Mouse (Mus musculus) cerebellum, adult 11 months (tissue): ENCODE data around the gene Cradd.

Source experiments
- DNase-seq: peaks from one replicate; pipeline ENCODE4 v3.0.0; 2022

Gene Cradd

DNA sequence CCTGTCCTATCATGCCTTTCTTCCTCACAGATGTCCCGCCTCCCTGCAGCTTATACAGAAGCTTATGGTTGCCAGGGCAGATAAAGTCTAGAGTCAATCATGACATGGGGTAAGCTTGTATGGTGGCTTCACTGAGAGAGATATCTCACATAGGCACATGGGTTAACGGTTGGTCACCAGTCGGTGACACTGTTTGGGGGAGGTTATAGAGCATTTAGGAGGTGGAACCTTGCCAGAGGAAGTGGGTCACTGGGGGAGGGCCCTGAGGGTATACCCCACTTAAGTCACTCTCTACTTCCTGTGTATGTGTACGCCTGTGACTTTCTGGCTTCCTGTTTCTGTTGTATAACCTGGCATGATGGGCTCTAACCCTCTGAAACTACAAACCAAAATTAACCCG lies 128.2 kb downstream of the Cradd start:
- DNase-seq = no peak

DNA sequence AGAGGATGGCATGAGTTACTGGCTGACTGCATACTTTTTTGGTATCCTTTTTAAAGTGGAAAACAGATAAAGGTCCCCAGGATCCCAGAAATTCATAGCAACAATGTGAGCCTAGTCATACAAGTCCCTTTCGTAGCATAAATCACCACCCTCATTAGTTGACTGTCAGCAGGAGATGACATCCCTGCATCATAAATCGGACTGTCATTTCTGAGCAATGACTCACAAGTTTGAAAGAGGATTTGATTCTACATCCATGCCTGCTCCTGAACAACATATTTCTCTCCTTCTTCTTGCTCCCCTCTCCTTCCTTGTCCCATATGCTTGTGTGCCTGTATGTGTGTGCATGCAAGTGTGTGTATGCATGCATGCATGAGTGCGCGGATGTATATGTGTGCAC lies 129.2 kb downstream of the Cradd start:
- no peak for DNase-seq

DNA sequence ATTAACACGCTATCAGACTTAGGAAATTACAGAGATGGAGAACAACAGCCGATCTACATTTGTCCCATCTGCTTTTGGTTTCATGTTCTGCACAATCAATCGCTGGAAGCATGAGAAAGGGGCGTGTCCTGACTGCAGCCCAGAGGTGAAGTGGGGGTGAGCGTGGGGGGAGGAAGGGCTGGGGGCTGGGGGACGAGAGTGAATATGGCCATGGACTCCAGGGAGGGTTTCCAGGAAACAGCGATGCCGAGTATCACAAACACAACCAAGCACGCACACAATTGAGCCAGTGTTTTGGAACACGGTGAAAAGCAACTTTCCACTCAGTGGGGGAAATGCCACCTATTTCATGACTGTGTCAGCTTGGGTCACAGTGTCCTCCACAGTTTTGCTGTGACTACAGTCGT lies 130.1 kb downstream of the Cradd start:
- no peak for DNase-seq

- DNase-seq = no peak
These were observed 132.1 kb downstream of the Cradd start for GRCm38 (mm10) chr10:95191881-95192280.

DNA sequence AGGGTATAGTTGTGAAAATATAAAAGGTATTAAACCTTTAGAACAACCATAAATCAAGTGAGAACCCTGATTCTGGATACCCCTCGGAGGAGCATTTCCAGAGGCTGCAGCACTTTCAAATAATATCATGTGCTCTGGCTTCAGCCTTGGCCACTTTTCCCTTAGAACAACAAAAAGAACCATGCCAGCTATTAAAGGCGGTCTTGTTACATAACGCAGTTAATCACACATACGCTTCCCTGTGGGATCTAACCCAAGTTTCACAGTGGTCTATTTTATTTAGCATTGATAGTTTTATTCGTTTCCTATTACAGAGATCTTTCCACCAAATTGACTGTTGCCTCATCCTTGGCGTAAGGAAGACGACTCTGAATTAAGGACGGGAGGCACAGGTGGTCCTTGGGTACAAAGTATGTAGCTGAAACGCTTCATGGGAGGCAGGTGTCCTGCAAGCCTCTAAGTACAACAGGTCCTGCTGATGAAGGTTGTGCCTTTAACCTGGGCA lies 132.7 kb downstream of the Cradd start:
- no peak for DNase-seq

- no peak for DNase-seq
These were observed 134.3 kb downstream of the Cradd start for GRCm38 (mm10) chr10:95189550-95190211.

DNA sequence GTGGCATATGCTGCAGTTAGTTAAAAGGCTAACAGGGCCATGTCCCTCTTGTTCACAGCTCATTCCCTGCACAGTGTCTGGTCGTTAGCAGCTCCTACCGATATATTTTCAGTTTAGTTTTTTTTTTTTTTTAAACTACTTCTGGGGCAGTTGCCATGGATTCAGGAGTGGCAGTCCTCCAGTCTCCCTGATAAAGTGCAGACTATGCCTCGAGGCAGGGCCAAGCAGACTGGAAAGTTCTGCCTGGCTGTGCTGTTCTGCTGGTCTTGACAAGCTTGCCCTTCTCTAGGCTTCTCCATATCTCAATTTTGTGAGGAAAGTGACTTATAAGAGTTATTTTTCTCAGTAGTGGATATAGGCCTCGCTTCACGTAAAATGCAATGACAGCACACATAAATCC lies 139.7 kb downstream of the Cradd start:
- DNase-seq = no peak

- DNase-seq = peak; percentile 35
These were observed 140.9 kb downstream of the Cradd start for GRCm38 (mm10) chr10:95183051-95183450.

DNA sequence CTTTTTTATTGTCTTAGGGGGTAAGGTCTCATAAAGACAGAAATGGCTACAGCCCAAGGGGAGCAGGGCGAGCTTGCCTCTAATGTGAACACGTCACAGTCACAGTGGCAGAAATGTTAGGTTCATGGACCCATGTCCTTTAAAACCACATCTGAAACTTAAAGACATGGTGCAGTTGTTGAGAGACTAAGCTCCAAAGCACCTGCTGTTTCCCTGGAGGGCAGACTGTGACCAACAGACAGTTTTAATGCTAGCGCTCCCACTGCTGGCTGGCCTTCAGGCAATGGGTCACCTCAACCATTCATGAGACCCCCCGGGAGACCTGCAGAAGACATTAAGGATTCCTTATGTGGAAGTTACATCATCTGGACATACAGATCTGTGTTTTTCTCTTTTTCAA lies 141.5 kb downstream of the Cradd start:
- DNase-seq = no peak

GRCm38 (mm10) chr10:95181553-95181952 lies 142.4 kb downstream of the Cradd start:
- no peak for DNase-seq

- DNase-seq = no peak
These were observed 143.0 kb downstream of the Cradd start for GRCm38 (mm10) chr10:95180900-95181299.

DNA sequence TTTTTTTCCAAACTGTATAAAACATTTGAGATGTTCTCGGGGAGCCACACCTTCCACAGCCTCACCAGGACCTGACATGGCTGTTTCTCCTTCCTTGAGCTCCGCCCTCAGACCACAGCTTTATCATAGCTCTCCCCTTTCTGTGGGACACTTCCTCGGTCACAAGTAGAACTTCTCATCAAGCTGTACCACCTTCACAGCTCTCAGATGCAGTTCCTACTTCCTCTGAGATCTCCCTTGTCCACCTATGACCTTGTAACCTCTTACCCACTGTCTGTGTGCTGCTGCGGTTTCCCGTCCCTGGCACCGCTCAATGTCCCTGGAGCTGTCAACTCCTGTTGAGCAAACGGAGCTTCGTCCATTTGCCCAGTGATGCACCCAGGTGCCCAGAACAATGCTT lies 143.8 kb downstream of the Cradd start:
- DNase-seq = no peak

DNA sequence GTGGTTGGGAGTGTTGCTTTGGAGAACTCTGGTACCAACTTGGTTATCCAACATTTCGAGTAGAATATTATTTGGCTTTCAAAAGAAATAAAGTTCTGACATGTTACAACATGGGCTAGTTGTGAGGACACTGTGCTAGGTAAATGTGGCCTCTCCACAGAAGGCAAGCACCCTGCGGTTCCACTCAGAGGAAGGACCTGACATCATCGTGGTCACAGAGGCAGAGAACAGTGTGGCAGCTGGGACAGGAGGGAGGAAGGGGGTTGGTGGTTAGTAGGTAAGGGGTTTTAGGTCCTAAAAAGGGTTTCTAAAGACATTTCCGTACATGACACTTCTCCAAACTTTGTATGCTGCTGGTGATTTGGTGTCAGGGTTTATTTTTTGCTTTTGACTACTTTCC lies 145.1 kb downstream of the Cradd start:
- no peak for DNase-seq

GRCm38 (mm10) chr10:95175423-95176120 lies 148.4 kb downstream of the Cradd start:
- no peak for DNase-seq

DNA sequence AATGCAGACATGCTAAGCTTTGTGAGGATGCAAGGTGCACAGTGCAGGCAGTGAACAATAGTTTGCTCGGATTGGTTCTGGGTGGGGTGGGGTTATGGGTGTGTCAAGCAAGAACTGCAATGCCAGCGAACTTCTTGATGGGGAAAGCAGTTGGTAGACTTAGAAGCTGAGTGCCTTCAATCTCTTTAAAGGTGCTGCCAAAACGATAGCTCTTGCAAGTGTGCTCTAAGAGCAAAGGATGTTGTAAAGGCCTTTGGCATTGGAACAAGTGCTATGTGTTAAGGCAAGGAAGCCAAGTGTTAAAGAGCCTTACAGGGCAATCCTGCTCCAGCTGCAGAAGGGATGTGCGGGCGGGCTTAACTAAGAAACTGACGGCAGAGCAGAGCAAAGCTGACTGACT lies 149.7 kb downstream of the Cradd start:
- no peak for DNase-seq

- DNase-seq = no peak
These were observed 153.1 kb downstream of the Cradd start for GRCm38 (mm10) chr10:95170721-95171354.

DNA sequence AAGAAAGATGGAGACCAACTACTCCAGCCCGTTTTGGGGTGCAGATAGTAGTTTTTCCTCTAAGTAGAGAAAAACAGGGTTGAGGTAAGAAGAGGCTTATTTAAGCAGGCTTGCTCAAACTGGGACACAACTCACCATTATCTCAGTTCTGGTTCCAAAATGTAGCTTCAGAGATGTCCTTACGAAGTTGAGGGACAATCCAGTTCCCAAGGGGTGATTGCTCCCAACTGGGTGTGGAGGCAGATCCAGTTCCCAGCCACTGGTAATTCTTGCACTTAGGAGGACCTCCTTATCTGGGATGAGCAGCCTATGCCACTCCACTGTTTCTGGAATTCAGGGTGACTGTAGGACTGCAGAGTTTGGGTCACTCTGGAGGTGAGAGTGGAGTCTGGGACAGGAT lies 159.0 kb downstream of the Cradd start:
- DNase-seq = no peak

GRCm38 (mm10) chr10:95162691-95163374 lies 161.1 kb downstream of the Cradd start:
- no peak for DNase-seq

- DNase-seq = no peak
These were observed 164.2 kb downstream of the Cradd start for GRCm38 (mm10) chr10:95159675-95160256.

- no peak for DNase-seq
These were observed 167.5 kb downstream of the Cradd start for GRCm38 (mm10) chr10:95156410-95156809.

GRCm38 (mm10) chr10:95154675-95155074 lies 169.3 kb downstream of the Cradd start:
- DNase-seq = no peak

DNA sequence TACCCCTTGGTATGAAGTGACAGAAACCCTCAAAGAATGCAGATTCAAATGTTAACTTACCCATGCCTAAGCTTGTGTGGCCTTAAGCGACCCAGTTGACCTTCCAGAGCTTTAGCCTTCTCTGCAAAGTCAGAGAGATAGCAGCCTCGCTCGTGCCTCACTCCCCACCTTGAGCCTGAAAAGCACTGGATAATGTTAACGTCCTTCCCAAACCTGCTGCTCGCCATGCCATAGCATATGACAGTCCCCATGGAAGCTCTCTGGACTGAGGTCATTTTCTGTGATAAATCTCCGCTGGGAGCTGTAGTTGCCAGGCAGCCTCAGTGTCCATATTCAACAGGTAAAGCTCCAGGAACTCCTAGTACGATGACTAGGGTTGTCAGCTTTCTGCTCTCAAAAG lies 170.7 kb downstream of the Cradd start:
- no peak for DNase-seq

GRCm38 (mm10) chr10:95152503-95152989 lies 171.4 kb downstream of the Cradd start:
- no peak for DNase-seq
